Mouse (Mus musculus) brain, embryonic 14.5 days (tissue): Measurements from ENCODE around the gene Meox1.

ENCODE experiments used
- CTCF ChIP-seq: fragments of 200-500 bp; IDR thresholded peaks from 2 replicates; pipeline ENCODE4 v1.5.1; 2012; ENCODE audit warnings: inconsistent platforms, mild to moderate bottlenecking, moderate library complexity, borderline replicate concordance; ENCODE audit not compliant: insufficient read depth, insufficient read length; ENCODE audit errors: extremely low read depth
- POLR2A ChIP-seq: fragments of 200-500 bp; IDR thresholded peaks from 2 replicates; pipeline ENCODE4 v1.6.1; 2012; ENCODE audit warnings: mild to moderate bottlenecking, inconsistent platforms, borderline replicate concordance; ENCODE audit not compliant: poor library complexity, insufficient read depth, insufficient read length, severe bottlenecking; ENCODE audit errors: extremely low read depth

DNA sequence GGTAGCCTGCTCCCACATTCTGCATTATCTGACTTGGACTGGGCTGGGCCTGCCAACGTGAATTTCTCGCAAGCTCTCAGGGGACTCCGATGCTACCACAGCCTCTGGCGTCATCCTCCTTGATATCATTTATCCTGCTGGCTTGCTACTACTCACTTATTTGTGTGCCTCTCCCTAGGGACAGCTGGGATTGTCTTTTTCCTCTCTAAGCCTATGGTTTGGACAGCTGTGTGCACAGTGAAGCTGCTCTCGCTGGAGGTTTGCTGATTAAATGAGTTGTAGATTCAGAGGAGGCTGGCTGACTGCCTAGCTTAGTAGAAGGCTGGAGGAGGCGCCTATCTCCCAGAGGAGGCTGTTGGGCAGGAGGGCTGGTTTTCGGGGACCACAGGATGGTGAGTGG is 62.2 kb downstream of the Meox1 start:
- TF ChIP-seq CTCF: no peak
- TF ChIP-seq POLR2A: no peak
